Mouse (Mus musculus): ENCODE data around the gene Slc8a1.

DNA sequence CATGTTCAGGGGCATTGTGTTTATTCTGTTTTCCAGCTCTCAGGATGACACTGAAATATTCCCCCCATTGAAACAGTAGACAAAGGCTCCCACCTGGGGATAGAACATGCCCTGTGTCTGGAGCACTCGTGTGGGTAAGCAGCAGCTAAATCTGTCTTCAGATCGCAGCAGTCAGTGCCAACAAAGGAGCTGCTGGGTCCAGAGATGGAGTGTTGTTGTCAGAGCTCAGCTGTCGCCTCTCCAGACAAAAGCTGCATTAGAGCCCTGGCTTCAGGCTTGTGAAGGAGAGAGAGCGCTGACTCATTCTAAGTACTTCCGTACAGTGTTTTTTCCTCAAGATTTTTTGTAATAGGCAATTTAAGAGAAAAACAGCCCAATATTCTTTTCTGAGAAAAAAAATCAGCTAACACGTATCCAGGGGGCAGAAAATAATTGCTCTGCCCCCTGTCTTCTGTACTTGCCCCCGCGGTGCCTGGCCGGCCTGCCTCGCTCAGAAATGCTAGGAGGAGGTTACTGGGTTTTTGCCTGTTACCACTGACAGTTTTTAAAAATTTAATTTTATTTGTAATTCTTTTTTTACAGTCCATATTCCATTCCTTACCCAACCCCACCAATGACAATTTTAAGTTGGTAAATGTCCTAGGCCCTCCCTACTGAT lies 318.2 kb downstream of the Slc8a1 start:
- no peak for TF ChIP-seq CTCF (IDR thresholded peaks at IDR 0.05; ENCODE audit: low read depth)
- no peak for TF ChIP-seq EP300 (IDR thresholded peaks at IDR 0.05; ENCODE audit: low read depth)
